Mouse (Mus musculus) adrenal gland, postnatal 4 days (tissue): Measurements from ENCODE around the gene Tmem259. TPM values are rescaled to one million over a fixed set of nuclear protein-coding genes. Genes with fewer than 3 reads are reported as not detected.

ENCODE experiments used
- DNase-seq, 2 experiments: peaks; one replicate each; pipeline ENCODE4 v3.0.0; 2021 to 2022; ENCODE audit warnings: low spot score in 2 of 2, mixed read lengths in 2 of 2
- long read RNA-seq, 2 experiments: library from polyadenylated mRNA; stranded (forward); transcript quantifications; one replicate each; pipeline ENCODE4 v2.0.0; 2021
- total RNA-seq, 2 experiments: library from RNA; stranded (reverse); gene quantifications; 2 replicates each; pipeline ENCODE4 v1.2.3; 2021

Tmem259 gene
- 100 to 1,000 TPM; 146 to 147 TPM for total RNA-seq
- long read RNA-seq, experiment 1, transcript Tmem259-201 (11 exons, 2,225 nt) = major isoform, 27 of 59 reads
- long read RNA-seq, experiment 1, transcript Tmem259-202 (10 exons, 1,767 nt) = minor isoform, 7 of 59 reads
- long read RNA-seq, experiment 1, partial matches to known transcripts = 5 of 59 reads
- long read RNA-seq, experiment 1, other reads (novel, unspliced or antisense) = 20 of 59 reads
- long read RNA-seq, experiment 2, transcript Tmem259-202 (10 exons, 1,767 nt) = minor isoform, 15 of 141 reads
- long read RNA-seq, experiment 2, transcript Tmem259-201 (11 exons, 2,225 nt) = major isoform, 60 of 141 reads
- long read RNA-seq, experiment 2, partial matches to known transcripts = 24 of 141 reads
- long read RNA-seq, experiment 2, other reads (novel, unspliced or antisense) = 41 of 141 reads

- peak; percentile 70 to 71 for DNase-seq
Observed at GRCm38 (mm10) chr10:79984195-79984816, at the start of gene Tmem259. Tmem259 (minus strand) TSS chr10:79984330.

DNA sequence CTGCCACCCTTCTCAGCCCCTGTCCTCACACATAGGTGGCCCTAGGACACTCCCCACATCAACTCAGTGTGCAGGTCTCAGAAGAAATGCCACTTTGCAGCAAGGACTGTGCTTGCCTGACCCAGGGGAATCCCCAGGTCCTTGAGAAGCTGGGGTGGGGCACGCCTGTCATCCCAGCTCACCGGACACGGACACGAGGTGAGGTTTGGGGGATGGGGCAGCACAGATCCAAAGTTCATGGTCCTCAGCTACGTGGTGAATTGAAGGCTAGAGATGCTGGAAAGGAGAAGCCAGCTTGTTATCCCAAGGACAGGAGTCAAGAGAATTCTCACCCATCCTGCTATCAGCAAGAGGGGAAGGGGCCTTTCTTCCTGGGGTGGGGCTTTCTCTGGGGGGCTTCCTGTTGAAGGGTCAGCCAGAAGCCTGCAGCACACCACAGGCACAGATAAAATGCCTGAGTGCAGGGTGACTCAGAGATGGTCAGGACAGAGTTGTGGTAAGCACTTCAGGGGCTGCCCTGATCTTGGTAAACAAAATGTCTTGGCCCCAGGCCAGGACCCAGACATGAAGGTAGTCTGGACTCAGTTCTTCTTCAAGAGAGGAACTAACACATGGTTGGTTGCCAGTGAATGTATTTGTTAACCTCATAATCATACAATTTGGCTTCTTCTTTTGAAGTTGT lies 48.8 kb upstream of the Tmem259 start:
- DNase-seq = no peak

- no peak for DNase-seq
Observed at GRCm38 (mm10) chr10:80030736-80031135, 46.6 kb upstream of the Tmem259 start.

DNA sequence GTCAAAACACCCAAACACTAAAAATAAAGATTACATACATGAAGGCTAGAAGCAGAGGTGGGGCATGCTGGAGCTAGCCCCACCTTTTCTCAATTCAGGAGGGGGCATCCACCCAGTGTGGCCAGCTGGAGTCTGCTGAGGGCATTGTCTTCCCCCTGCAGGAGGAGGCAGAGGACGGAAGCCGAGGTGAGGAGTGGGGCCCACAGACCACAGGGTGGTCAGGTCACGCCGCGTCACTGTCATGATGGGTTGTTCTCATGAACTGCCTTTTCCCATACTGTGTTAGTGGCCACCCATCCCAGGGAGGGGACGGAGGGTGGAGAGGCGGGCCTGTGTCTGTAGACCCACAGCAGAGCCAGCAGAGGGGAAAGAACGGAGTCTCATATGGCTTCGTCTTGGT lies 46.1 kb upstream of the Tmem259 start:
- no peak for DNase-seq

DNA sequence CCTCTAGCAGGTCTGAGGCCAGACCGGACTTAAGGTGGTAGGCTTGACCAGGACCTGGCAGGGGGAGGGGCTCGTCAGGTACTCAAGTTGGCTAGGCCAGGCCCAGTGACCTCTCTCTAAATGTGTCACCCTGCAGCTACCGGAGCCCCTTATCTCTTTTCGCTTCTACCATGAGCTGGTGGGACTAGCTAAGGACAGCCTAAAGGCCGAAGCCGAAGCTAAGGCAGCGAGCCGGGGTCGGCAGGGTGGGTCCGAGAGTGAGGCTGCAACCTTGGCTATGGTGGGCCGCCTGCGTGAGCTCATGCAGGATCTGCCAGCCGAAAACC lies 44.4 kb upstream of the Tmem259 start:
- DNase-seq = no peak

GRCm38 (mm10) chr10:80027681-80028520 lies 43.8 kb upstream of the Tmem259 start:
- no peak for DNase-seq

- no peak for DNase-seq
Observed at GRCm38 (mm10) chr10:80025889-80026288, 41.8 kb upstream of the Tmem259 start.

DNA sequence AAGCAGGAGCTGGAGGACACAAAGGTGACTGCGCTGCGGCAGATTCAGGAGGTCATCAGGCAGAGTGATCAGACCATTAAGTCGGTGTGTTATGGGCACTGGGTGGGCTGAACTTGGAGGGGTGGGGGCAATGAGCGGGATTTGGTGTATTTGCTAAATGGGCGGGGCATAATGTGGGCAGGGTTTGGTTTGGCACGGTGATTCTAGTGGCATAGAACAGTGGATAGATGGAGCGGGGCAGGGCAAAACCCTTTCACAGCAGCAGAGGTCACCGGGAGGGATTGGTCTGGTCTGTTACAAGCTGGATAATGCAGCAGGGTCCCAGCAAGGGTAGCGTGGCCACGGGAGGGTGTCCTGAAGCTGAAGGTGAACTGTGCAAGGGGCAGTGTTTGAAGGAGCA lies 41.3 kb upstream of the Tmem259 start:
- DNase-seq = no peak

- DNase-seq = no peak
Observed at GRCm38 (mm10) chr10:80025044-80025347, 40.9 kb upstream of the Tmem259 start.

DNA sequence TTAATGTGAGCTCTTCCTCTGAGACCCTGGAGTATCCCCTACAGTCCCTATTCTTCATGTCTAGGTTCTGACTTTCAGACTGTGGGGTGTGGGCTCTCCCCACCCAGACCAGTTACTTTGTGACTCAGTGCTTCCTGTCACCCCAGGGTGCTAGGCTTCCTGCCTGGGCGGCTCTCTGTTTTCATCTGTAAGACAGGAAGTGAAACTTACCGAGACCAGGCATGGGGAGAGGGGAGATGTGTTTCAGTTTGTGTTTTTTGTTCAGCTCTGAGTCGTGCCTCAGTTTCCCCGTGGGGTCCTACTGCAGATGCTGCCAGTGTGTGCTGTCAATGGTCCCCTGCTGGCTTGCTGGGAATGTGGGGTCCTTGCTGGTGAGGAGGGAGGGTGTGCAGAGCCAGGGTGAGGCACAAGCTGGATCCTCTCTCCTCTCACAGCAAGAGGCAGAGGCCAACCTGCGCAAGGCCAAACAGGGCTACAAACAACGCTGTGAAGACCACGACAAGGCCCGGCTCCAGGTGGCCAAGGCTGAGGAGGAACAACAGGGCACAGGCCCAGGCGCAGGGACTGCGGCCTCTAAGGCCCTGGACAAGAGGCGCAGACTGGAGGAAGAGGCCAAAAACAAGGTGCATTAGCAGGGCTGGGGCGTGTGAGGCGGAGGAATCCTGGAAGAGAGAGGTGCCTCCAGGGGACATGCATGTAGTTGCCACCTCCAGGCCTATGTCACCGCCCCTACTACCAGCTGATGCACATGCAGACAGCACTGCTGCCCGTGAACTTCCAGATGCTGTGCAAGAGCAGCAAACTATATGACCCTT lies 40.3 kb upstream of the Tmem259 start:
- DNase-seq = no peak

DNA sequence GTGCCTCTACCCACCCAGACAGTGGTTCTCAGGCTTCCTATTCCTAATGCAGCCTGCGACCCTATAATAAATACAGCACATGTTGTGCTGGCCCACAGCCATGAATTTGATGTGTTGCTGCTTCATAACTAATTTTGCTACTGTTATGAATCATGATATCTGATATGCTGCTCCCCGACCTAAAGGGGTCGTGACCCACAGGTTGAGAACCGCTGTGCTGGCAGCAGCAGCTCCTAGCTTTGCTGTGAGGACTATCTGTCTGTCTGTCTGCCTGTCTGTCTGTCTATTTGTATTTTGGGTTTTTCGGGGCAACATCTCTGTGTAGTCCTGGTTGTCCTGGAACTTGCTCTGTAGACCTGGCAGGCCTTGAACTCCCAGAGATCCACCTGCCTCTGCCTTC lies 39.6 kb upstream of the Tmem259 start:
- DNase-seq = no peak

- DNase-seq = no peak
Observed at GRCm38 (mm10) chr10:80022806-80023205, 38.7 kb upstream of the Tmem259 start.

- DNase-seq = no peak
Observed at GRCm38 (mm10) chr10:80022164-80022563, 38.0 kb upstream of the Tmem259 start.

DNA sequence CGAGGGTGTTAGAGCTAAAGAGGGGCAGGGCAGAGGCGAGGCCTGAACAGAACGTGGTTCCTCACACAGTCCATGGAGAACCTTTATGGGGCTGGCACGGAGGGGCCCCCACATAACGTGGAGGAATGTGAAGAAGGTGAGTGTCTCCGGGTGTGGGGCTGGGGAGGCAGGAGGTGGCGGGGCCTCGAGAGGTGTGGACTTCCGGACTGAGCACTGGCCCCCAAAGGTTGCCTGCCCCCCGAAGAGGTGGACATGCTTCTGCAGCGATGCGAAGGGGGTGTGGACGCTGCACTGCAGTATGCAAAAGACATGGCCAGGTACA lies 37.2 kb upstream of the Tmem259 start:
- no peak for DNase-seq

DNA sequence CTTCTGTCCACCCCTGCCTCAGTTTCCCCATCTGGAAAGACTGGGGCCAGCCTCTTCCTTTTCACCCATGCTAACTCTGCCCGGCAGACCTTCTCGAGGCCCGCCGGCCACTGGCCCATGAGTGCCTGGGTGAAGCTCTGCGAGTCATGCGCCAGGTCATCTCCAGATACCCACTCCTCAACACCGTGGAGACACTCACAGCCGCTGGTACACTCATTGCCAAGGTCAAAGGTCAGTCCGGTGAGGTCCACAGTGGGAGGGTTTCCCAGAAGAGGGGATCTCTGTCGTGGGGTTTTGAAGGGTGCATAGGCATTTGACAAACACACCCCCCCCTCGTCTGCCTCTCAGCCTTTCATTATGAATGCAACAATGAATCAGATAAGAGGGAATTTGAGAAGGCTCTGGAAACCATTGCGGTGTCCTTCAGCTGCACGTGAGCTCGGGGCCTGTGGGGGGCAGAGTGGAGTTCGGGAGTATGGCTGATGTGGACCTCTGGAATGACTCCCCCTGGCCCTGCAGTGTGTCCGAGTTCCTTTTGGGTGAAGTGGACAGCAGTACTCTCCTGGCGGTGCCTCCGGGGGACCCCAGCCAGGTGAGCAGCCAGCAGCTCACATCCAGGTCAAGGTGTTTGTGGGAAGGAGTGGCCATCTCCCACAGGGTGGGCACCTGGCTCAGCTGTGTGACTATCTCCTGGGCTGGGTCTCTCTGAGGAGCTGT lies 36.6 kb upstream of the Tmem259 start:
- DNase-seq = no peak

- no peak for DNase-seq
Observed at GRCm38 (mm10) chr10:80020191-80020590, 36.1 kb upstream of the Tmem259 start.

GRCm38 (mm10) chr10:80019471-80020131 lies 35.5 kb upstream of the Tmem259 start:
- no peak for DNase-seq

DNA sequence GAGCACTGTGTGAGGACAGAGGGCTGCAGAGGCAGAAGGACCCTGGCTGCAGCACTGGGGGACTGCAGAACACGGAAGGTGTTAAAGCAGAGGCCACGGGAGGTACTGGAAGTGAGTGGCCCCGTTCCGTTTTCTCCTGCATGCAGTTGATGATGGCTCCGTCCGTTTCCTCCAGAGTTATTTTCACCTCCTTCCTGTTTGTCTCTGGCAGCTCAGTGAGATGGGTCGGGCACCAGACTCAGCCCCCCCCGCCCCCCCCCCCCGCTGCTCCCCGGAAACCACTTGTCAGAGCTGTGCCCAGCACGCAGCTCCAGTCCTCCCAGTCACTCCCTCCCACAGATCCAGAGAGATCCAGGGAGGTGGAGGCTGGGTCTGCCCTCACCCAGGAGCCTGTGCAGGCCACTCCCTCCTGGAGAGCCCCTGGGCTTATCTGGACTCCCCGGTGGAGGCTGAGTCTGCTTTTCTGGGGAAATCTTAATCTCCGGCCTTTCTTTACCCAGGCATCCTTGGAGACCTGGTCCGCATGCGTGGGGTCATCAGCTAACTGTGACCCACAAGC lies 34.7 kb upstream of the Tmem259 start:
- no peak for DNase-seq

GRCm38 (mm10) chr10:80017771-80018170 lies 33.6 kb upstream of the Tmem259 start:
- no peak for DNase-seq
